Mouse (Mus musculus) midbrain, embryonic 10.5 days (tissue): ENCODE results near the gene Grin2c. TPM values are rescaled to one million over a fixed set of nuclear protein-coding genes. Genes with fewer than 3 reads are reported as not detected.

Source experiments
- DNase-seq: peaks from one replicate; pipeline ENCODE4 v3.0.0-alpha.2; 2017; ENCODE audit warnings: low spot score
- H3K27ac ChIP-seq: fragments of 300-500 bp; sonication (generic); replicated peaks from 2 replicates; pipeline ENCODE4 v1.5.1; 2016; ENCODE audit warnings: mild to moderate bottlenecking
- H3K27me3 ChIP-seq: fragments of 300-500 bp; sonication (generic); 2 replicates; pipeline ENCODE4 v1.6.1; 2016; ENCODE audit warnings: low read depth, mild to moderate bottlenecking; ENCODE audit not compliant: poor library complexity, severe bottlenecking
- H3K36me3 ChIP-seq: fragments of 300-500 bp; sonication (generic); 2 replicates; pipeline ENCODE4 v1.6.1; 2016; ENCODE audit warnings: mild to moderate bottlenecking, moderate library complexity
- H3K4me1 ChIP-seq: fragments of 300-500 bp; sonication (generic); 2 replicates; pipeline ENCODE4 v1.6.1; 2016
- H3K4me3 ChIP-seq: fragments of 300-500 bp; sonication (generic); 2 replicates; pipeline ENCODE4 v1.5.1; 2016; ENCODE audit warnings: mild to moderate bottlenecking, moderate library complexity
- H3K9me3 ChIP-seq: fragments of 300-500 bp; sonication (generic); replicated peaks from 2 replicates; pipeline ENCODE4 v1.6.1; 2016; ENCODE audit warnings: mild to moderate bottlenecking
- WGBS: fragments of 180-500 bp; shearing (Covaris S2); methylation state at CpG from one replicate; pipeline ENCODE4 v1.1.7; 2016; 5-methylcytosine and 5-hydroxymethylcytosine counted together
- polyA plus RNA-seq: library from polyadenylated mRNA; unstranded; fragments of >200 nt; fragmentation: Nextera tagmentation; extraction: Ambion mirVana; gene quantifications from 2 replicates; pipeline ENCODE4 v1.2.1, GENCODE M21; 2016

The Grin2c gene
- polyA plus RNA-seq, 1 experiment from 2014 or later = 0.02 TPM

GRCm38 (mm10) chr11:115269330-115270066 is 2.5 kb upstream of the Grin2c start:
- Histone ChIP-seq H3K9me3 (no peaks in the 10 kb centered on the region), H3K4me3 (no peak overlapping the region), H3K27me3 (peaks cover 65% of the 10 kb centered on the region), H3K27ac (no peak overlapping the region), H3K36me3 (peaks cover 26% of the 10 kb centered on the region), H3K4me1 (peaks cover 59% of the 10 kb centered on the region)
- no peak for DNase-seq
- 89% methylated on average over 27 of the region's 27 CpGs for WGBS

- no peaks in the 10 kb centered on the region for H3K9me3 ChIP-seq
- no peak overlapping the region for H3K27ac ChIP-seq
- H3K4me1 ChIP-seq = peaks cover 49% of the 10 kb centered on the region
- H3K27me3 ChIP-seq = peaks cover 80% of the 10 kb centered on the region
- no peak for DNase-seq
- 75% methylated on average over 11 of the region's 11 CpGs for WGBS
- H3K4me3 ChIP-seq = no peak overlapping the region
- H3K36me3 ChIP-seq = peaks cover 26% of the 10 kb centered on the region
These were observed 915 bp upstream of the Grin2c start for GRCm38 (mm10) chr11:115267958-115268357.

- DNase-seq = peak; percentile 36
- H3K27ac ChIP-seq = no peak overlapping the region
- H3K27me3 ChIP-seq = peaks cover 95% of the 10 kb centered on the region
- peaks cover 25% of the 10 kb centered on the region for H3K36me3 ChIP-seq
- no peaks in the 10 kb centered on the region for H3K9me3 ChIP-seq
- peaks cover 46% of the 10 kb centered on the region for H3K4me1 ChIP-seq
- WGBS = 3% methylated on average over 22 of the region's 22 CpGs
- H3K4me3 ChIP-seq = peak overlapping the region; percentile 51
These were observed 654 bp downstream of the Grin2c start for GRCm38 (mm10) chr11:115266400-115266778.

GRCm38 (mm10) chr11:115265771-115266399 is 1.2 kb downstream of the Grin2c start:
- Histone ChIP-seq H3K4me3 (peak overlapping the region; percentile 51), H3K27me3 (peaks cover 96% of the 10 kb centered on the region), H3K36me3 (peaks cover 20% of the 10 kb centered on the region), H3K9me3 (no peaks in the 10 kb centered on the region), H3K4me1 (peaks cover 46% of the 10 kb centered on the region), H3K27ac (no peak overlapping the region)
- 3% methylated on average over 20 of the region's 20 CpGs for WGBS
- no peak for DNase-seq

GRCm38 (mm10) chr11:115264862-115265668 is 2.0 kb downstream of the Grin2c start:
- H3K27me3 ChIP-seq = peaks cover 100% of the 10 kb centered on the region
- 7% methylated on average over 39 of the region's 39 CpGs for WGBS
- peak; percentile 67 for DNase-seq
- H3K9me3 ChIP-seq = no peaks in the 10 kb centered on the region
- H3K27ac ChIP-seq = no peak overlapping the region
- peaks cover 20% of the 10 kb centered on the region for H3K36me3 ChIP-seq
- peak overlapping the region; percentile 49 for H3K4me3 ChIP-seq
- peaks cover 39% of the 10 kb centered on the region for H3K4me1 ChIP-seq

- 62% methylated on average over 7 of the region's 7 CpGs for WGBS
These were observed 2.7 kb downstream of the Grin2c start for GRCm38 (mm10) chr11:115264136-115264861.

GRCm38 (mm10) chr11:115262954-115263353 is 4.1 kb downstream of the Grin2c start:
- Histone ChIP-seq H3K9me3 (no peaks in the 10 kb centered on the region), H3K4me1 (peaks cover 38% of the 10 kb centered on the region), H3K36me3 (peaks cover 2% of the 10 kb centered on the region; the same call in 1 of the 2 replicates), H3K27ac (no peak overlapping the region), H3K27me3 (peaks cover 100% of the 10 kb centered on the region), H3K4me3 (no peak overlapping the region)
- DNase-seq = no peak
- WGBS = 88% methylated on average over 11 of the region's 11 CpGs

More at GRCm38 (mm10) chr11:115264136-115264861, 2.7 kb downstream of the Grin2c start:
- Histone ChIP-seq H3K9me3 (no peaks in the 10 kb centered on the region), H3K27ac (no peak overlapping the region), H3K36me3 (peaks cover 16% of the 10 kb centered on the region), H3K4me3 (peak overlapping the region; percentile 49; the same call in 1 of the 2 replicates), H3K27me3 (peaks cover 100% of the 10 kb centered on the region), H3K4me1 (peaks cover 34% of the 10 kb centered on the region)
- no peak for DNase-seq

GRCm38 (mm10) chr11:115259134-115259533 is 7.9 kb downstream of the Grin2c start:
- Histone ChIP-seq H3K36me3 (no peaks in the 10 kb centered on the region), H3K4me1 (peaks cover 9% of the 10 kb centered on the region), H3K4me3 (no peak overlapping the region), H3K9me3 (no peaks in the 10 kb centered on the region), H3K27ac (no peak overlapping the region), H3K27me3 (peaks cover 100% of the 10 kb centered on the region)
- DNase-seq = no peak
- 82% methylated on average over 4 of the region's 4 CpGs for WGBS

- Histone ChIP-seq H3K27me3 (peaks cover 100% of the 10 kb centered on the region), H3K27ac (no peak overlapping the region), H3K9me3 (no peaks in the 10 kb centered on the region), H3K4me3 (peak overlapping the region; percentile 40), H3K4me1 (peaks cover 9% of the 10 kb centered on the region), H3K36me3 (no peaks in the 10 kb centered on the region)
- 16% methylated on average over 59 of the region's 59 CpGs for WGBS
- DNase-seq = no peak
These were observed 9.1 kb downstream of the Grin2c start for GRCm38 (mm10) chr11:115257775-115258510.

- WGBS = 66% methylated on average over 3 of the region's 3 CpGs
- Histone ChIP-seq H3K9me3 (no peaks in the 10 kb centered on the region), H3K4me1 (peaks cover 41% of the 10 kb centered on the region), H3K4me3 (peak overlapping the region; percentile 61; the same call in 1 of the 2 replicates), H3K36me3 (no peaks in the 10 kb centered on the region), H3K27me3 (peaks cover 100% of the 10 kb centered on the region), H3K27ac (no peak overlapping the region)
- no peak for DNase-seq
These were observed 15.8 kb downstream of the Grin2c start for GRCm38 (mm10) chr11:115251258-115251657.

GRCm38 (mm10) chr11:115250405-115251090 is 16.5 kb downstream of the Grin2c start:
- DNase-seq = peak; percentile 57
- WGBS = under 1% methylated on average over 36 of the region's 36 CpGs
- no peaks in the 10 kb centered on the region for H3K36me3 ChIP-seq
- no peaks in the 10 kb centered on the region for H3K9me3 ChIP-seq
- peak overlapping the region; percentile 64; the same call in 1 of the 2 replicates for H3K27ac ChIP-seq
- peaks cover 100% of the 10 kb centered on the region for H3K27me3 ChIP-seq
- peaks cover 49% of the 10 kb centered on the region for H3K4me1 ChIP-seq
- H3K4me3 ChIP-seq = peak overlapping the region; percentile 61
